Mouse (Mus musculus): ENCODE measurements around the gene Gm4969. TPM values are rescaled to one million over a fixed set of nuclear protein-coding genes. Genes with fewer than 3 reads are reported as not detected.
A peak's percentile ranks its signal among the peaks of the same experiment; 100 is the strongest.

Gene Gm4969
- polyA plus RNA-seq, 1 experiment = not detected

- peak; percentile 41 for DNase-seq
- 19% methylated on average over 37 of the region's 38 CpGs for WGBS
- TF ChIP-seq CTCF (IDR thresholded peaks at IDR 0.05; ENCODE audit: insufficient read depth, low read length) (no peak), POLR2A (IDR thresholded peaks at IDR 0.05; ENCODE audit: borderline replicate concordance, extremely low read depth, low read depth, low read length) (no peak)
- H3K4me3 ChIP-seq (replicated peaks; ENCODE audit: extremely low read depth, low read depth, low read length) = no peak overlapping the region
- H3K4me1 ChIP-seq (ENCODE audit: control insufficient read depth, insufficient read depth, low read length) = peaks cover 2% of the 10 kb centered on the region; the same call in 1 of the 2 replicates
Measured at GRCm38 (mm10) chr7:19092381-19093173, 25.6 kb downstream of the Gm4969 start.

GRCm38 (mm10) chr7:19091913-19092312 is 26.3 kb downstream of the Gm4969 start:
- Histone ChIP-seq H3K4me3 (replicated peaks; ENCODE audit: extremely low read depth, low read depth, low read length) (no peak overlapping the region), H3K4me1 (ENCODE audit: control insufficient read depth, insufficient read depth, low read length) (peaks cover 2% of the 10 kb centered on the region; the same call in 1 of the 2 replicates)
- no peak for TF ChIP-seq POLR2A (IDR thresholded peaks at IDR 0.05; ENCODE audit: borderline replicate concordance, extremely low read depth, low read depth, low read length)
- no peak for DNase-seq
- WGBS = 73% methylated on average over 17 of the region's 17 CpGs

- H3K4me1 ChIP-seq (ENCODE audit: control insufficient read depth, insufficient read depth, low read length) = peaks cover 6% of the 10 kb centered on the region
- peak; percentile 61 for DNase-seq
- TF ChIP-seq POLR2A (IDR thresholded peaks at IDR 0.05; ENCODE audit: borderline replicate concordance, extremely low read depth, low read depth, low read length) (no peak), CTCF (IDR thresholded peaks at IDR 0.05; ENCODE audit: insufficient read depth, low read length) (peak; percentile 83)
- 34% methylated on average over 10 of the region's 10 CpGs for WGBS
- no peak overlapping the region for H3K4me3 ChIP-seq (replicated peaks; ENCODE audit: extremely low read depth, low read depth, low read length)
Measured at GRCm38 (mm10) chr7:19088813-19089212, 29.4 kb downstream of the Gm4969 start.

GRCm38 (mm10) chr7:19086760-19087159 is 31.4 kb downstream of the Gm4969 start:
- no peak for DNase-seq
- H3K4me3 ChIP-seq (replicated peaks; ENCODE audit: extremely low read depth, low read depth, low read length) = no peak overlapping the region
- 80% methylated on average over 18 of the region's 18 CpGs for WGBS
- TF ChIP-seq CTCF (IDR thresholded peaks at IDR 0.05; ENCODE audit: insufficient read depth, low read length) (no peak), POLR2A (IDR thresholded peaks at IDR 0.05; ENCODE audit: borderline replicate concordance, extremely low read depth, low read depth, low read length) (no peak)
- H3K4me1 ChIP-seq (ENCODE audit: control insufficient read depth, insufficient read depth, low read length) = peaks cover 6% of the 10 kb centered on the region

- WGBS = 19% methylated on average over 14 of the region's 14 CpGs
- H3K4me1 ChIP-seq (ENCODE audit: control insufficient read depth, insufficient read depth, low read length) = peaks cover 6% of the 10 kb centered on the region
- H3K4me3 ChIP-seq (replicated peaks; ENCODE audit: extremely low read depth, low read depth, low read length) = peak overlapping the region; percentile 43
- no peak for TF ChIP-seq POLR2A (IDR thresholded peaks at IDR 0.05; ENCODE audit: borderline replicate concordance, extremely low read depth, low read depth, low read length)
- TF ChIP-seq CTCF (IDR thresholded peaks at IDR 0.05; ENCODE audit: insufficient read depth, low read length) = no peak
- no peak for DNase-seq
Measured at GRCm38 (mm10) chr7:19086042-19086441, 32.1 kb downstream of the Gm4969 start.

- Histone ChIP-seq H3K4me3 (replicated peaks; ENCODE audit: extremely low read depth, low read depth, low read length) (peak overlapping the region; percentile 43), H3K4me1 (ENCODE audit: control insufficient read depth, insufficient read depth, low read length) (peaks cover 6% of the 10 kb centered on the region)
- 12% methylated on average over 6 of the region's 6 CpGs for WGBS
- no peak for TF ChIP-seq POLR2A (IDR thresholded peaks at IDR 0.05; ENCODE audit: borderline replicate concordance, extremely low read depth, low read depth, low read length)
- TF ChIP-seq CTCF (IDR thresholded peaks at IDR 0.05; ENCODE audit: insufficient read depth, low read length) = no peak
- no peak for DNase-seq
Measured at GRCm38 (mm10) chr7:19085495-19085894, 32.7 kb downstream of the Gm4969 start.

- TF ChIP-seq CTCF (IDR thresholded peaks at IDR 0.05; ENCODE audit: insufficient read depth, low read length) (no peak), POLR2A (IDR thresholded peaks at IDR 0.05; ENCODE audit: borderline replicate concordance, extremely low read depth, low read depth, low read length) (no peak)
- DNase-seq = no peak
- WGBS = 24% methylated on average over 9 of the region's 9 CpGs
Measured at GRCm38 (mm10) chr7:19084921-19085473, 33.2 kb downstream of the Gm4969 start.

GRCm38 (mm10) chr7:19084277-19084771 is 33.8 kb downstream of the Gm4969 start:
- H3K4me1 ChIP-seq (ENCODE audit: control insufficient read depth, insufficient read depth, low read length) = peaks cover 6% of the 10 kb centered on the region
- no peak for TF ChIP-seq CTCF (IDR thresholded peaks at IDR 0.05; ENCODE audit: insufficient read depth, low read length)
- TF ChIP-seq POLR2A (IDR thresholded peaks at IDR 0.05; ENCODE audit: borderline replicate concordance, extremely low read depth, low read depth, low read length) = no peak
- 50% methylated on average over 6 of the region's 6 CpGs for WGBS
- peak overlapping the region; percentile 60 for H3K4me3 ChIP-seq (replicated peaks; ENCODE audit: extremely low read depth, low read depth, low read length)
- no peak for DNase-seq

More at GRCm38 (mm10) chr7:19084921-19085473, 33.2 kb downstream of the Gm4969 start:
- Histone ChIP-seq H3K4me3 (replicated peaks; ENCODE audit: extremely low read depth, low read depth, low read length) (no peak overlapping the region), H3K4me1 (ENCODE audit: control insufficient read depth, insufficient read depth, low read length) (peaks cover 6% of the 10 kb centered on the region)

- TF ChIP-seq POLR2A (IDR thresholded peaks at IDR 0.05; ENCODE audit: borderline replicate concordance, extremely low read depth, low read depth, low read length) (0 out of 2 replicates have a peak, but pooled peaks have one; percentile 24), CTCF (IDR thresholded peaks at IDR 0.05; ENCODE audit: insufficient read depth, low read length) (no peak)
Measured at GRCm38 (mm10) chr7:19083701-19084100, 34.5 kb downstream of the Gm4969 start, which contains the start of gene Dmpk. Gene Dmpk, plus strand, starts transcription at chr7:19083849.

More at GRCm38 (mm10) chr7:19083701-19084100, 34.5 kb downstream of the Gm4969 start, which contains the start of gene Dmpk:
- Histone ChIP-seq H3K4me1 (ENCODE audit: control insufficient read depth, insufficient read depth, low read length) (peaks cover 6% of the 10 kb centered on the region), H3K4me3 (replicated peaks; ENCODE audit: extremely low read depth, low read depth, low read length) (peak within 1 kb of the TSS; percentile 60)
- 42% methylated on average over 10 of the region's 10 CpGs for WGBS
- no peak for DNase-seq

All from lung, adult 2 months (tissue).